Mouse (Mus musculus): ENCODE data around the gene Nup98. TPM values are rescaled to one million over a fixed set of nuclear protein-coding genes. Genes with fewer than 3 reads are reported as not detected.

Gene Nup98
- total RNA-seq, 2 experiments from 2014 or later = 34.8 to 35.9 TPM

DNA sequence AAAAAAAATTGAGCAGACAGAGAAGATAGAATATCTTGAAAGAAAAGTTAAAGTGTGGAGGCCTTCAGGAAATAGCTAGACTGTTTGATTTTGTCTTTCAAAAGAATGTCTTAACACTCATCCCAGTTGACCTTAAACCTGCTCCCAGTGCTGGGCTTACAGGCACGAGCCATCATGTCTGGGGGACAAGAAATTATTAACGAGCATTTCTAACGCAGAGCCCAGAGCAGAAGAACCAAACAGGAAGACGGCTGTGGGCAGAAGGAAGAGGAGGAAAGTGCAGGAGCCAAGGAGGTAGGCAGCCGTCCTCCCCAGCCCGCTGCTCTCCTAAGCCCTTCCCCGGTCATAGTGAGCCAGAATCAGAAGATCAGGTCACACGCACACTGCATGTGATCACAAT is 129.7 kb downstream of the Nup98 start:
- DNase-seq (ENCODE audit: low spot score in 2 of 2) = no peak

DNA sequence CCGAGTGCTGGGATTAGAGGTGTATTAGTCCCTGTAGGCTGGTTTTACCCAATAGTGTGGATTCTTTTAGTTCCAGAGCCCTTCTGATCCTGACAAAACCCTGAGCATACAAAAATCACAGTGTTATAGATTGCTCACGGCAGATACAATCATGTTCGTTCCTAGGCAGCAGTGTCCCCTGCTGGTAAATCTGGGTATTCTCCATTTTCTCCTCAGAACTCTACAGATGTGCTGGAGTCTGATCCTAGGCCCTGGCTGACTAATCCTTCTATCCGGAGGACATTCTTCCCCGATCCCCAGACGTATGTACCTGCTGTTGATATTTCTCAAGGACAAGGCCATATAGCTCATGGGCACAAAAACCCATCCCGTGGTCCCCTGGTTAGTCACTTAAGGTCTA is 131.5 kb downstream of the Nup98 start:
- DNase-seq (ENCODE audit: low spot score in 2 of 2) = peak in 1 of 2 experiments; percentile 38

DNA sequence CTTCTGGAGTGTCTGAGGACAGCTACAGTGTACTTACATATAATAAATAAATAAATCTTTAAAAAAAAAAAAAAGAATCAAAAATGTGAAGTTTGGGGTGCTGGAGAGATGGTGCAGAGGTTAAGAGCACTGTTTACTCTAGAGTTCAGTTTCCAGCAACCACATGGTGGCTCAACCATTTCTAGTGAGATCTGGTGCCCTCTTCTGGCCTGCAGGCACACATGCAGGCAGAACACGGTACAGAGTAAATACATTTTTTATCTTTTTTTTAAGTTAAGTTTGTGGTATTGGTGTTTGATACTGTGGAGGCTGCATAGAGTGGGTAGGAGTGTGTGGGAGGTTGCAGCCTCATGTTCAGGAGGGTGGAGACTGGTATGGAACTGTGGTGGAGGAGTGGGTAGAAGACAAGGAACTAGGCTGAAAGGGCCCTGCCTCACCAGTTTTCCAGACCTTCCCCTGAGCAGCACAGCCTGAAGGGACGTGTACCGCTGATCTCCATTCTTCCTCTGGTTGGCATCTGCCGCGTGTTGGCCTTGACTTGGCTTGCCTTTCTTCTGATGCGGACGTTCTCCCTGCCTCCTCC is 133.2 kb downstream of the Nup98 start:
- no peak for DNase-seq (ENCODE audit: low spot score in 2 of 2)

Other genes starting within 250 kb of the Nup98 start
- gene Il18bp, start 191.5 kb downstream of the Nup98 start, total RNA-seq (2021) = 1 to 10 TPM; 8.4 to 8.7 TPM
- 10 to 100 TPM; 35.0 to 40.9 TPM for gene Rnf121, start 144.7 kb downstream of the Nup98 start, total RNA-seq (2021)
- gene Xndc1, start 144.7 kb downstream of the Nup98 start, total RNA-seq (2021) = 10 to 100 TPM; 19.6 to 22.3 TPM
- 1 to 10 TPM; 1.9 to 2.3 TPM for gene Xntrpc, start 144.5 kb downstream of the Nup98 start, total RNA-seq (2021)
- under 1 TPM in 1 of 2 experiments, not detected in 1; 0.60 TPM for gene Trpc2, start 127.1 kb downstream of the Nup98 start, total RNA-seq (2021)
- not detected for gene Art1, start 108.4 kb downstream of the Nup98 start, total RNA-seq (2021)
- gene Art5, start 100.7 kb downstream of the Nup98 start, total RNA-seq (2021) = not detected
- gene Chrna10, start 93.3 kb downstream of the Nup98 start, total RNA-seq (2021) = under 1 TPM in 1 of 2 experiments, not detected in 1; 0.14 TPM
- 10 to 100 TPM; 24.9 to 28.8 TPM for gene Pgap2, start within 50 bp of the Nup98 start, total RNA-seq (2021)
- gene Rhog, start 45.9 kb upstream of the Nup98 start, total RNA-seq (2021) = 10 to 100 TPM; 23.4 to 25.8 TPM
- gene Stim1, start 57.6 kb upstream of the Nup98 start, total RNA-seq (2021) = 10 to 100 TPM; 65.6 to 66.1 TPM
- gene Rrm1, start 231.5 kb upstream of the Nup98 start, total RNA-seq (2021) = 10 to 100 TPM; 12.1 to 12.9 TPM

Measured in layer of hippocampus, postnatal 14 days (tissue).